Mouse (Mus musculus): ENCODE data around the gene Rex1bd.

The Rex1bd gene

GRCm38 (mm10) chr8:70506328-70507026 is at the start of gene Rex1bd:
TSS of gene Rex1bd (minus strand) at chr8:70506752.
- POLR2A ChIA-PET, result interaction anchor here (0.6 to 33.4 kb wide), 114 partner anchors 8 to 870 kb away, joined by 3 to 844 read pairs (median 4); partner anchors contain the start of genes Fkbp8 (in 4 of the 4), Kxd1 (in 4 of the 4), Ell (in 3 of the 4) and Jund (in 2 of the 4)
- CTCF ChIA-PET, result interaction anchor here (0.6 to 4.6 kb wide), 48 partner anchors 10 to 528 kb away, joined by 3 to 66 read pairs (median 4); partner anchors contain the start of genes Fkbp8 (in 3 of the 4), Kxd1 (in 3 of the 4), Ell (in 1 of the 4) and Klhl26 (in 1 of the 4)

DNA sequence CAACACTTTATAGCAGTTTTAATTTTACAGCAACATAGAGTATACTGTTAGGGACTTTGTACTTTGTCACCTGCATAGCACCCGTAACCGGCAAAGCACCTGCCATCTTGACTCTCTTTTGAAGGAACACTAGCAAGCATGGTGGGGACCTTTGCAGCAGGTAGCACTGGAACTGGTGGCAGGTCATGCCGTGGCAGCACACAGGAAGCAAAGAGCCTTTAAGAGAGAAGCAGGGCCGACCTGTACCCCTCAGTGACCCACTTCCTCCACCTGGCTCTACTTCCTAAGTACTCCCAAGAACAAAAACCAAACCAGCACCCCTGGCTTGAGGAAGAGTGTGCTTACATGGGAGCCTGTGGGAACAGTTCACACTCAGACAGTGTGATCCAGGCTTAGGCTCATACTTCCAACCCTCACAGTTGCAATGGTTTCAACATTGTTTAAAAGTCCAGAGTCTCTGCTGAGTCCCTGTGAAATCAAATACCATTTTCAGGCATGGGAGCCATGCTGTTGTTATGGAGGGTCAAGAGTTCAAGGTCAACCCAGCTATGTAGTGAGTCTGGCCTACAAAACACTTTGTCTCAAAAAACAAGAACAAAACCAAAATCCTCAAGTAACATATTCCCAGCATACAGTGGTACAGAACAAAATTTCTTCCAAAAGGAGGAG is 48.7 kb upstream of the Rex1bd start:
- POLR2A ChIA-PET, result interaction anchor here in 3 of 4 experiments (0.5 to 3.9 kb wide), 15 partner anchors 9 to 143 kb away, joined by 3 to 11 read pairs (median 3); partner anchors contain the start of genes Ell (in 2 of the 3), Jund (in 1 of the 3) and Klhl26 (in 1 of the 3)

GRCm38 (mm10) chr8:70553740-70554139 is 47.2 kb upstream of the Rex1bd start:
- ChIA-PET POLR2A (interaction anchor here in 3 of 4 experiments (0.8 to 3.9 kb wide), 3 partner anchors 9 to 285 kb away, joined by 3 to 11 read pairs (median 4); partner anchors contain the start of gene Ell (in 1 of the 3)), CTCF (no interaction called here)

More for the DNA sequence above, 48.7 kb upstream of the Rex1bd start:
- CTCF ChIA-PET, result interaction anchor here in 2 of 4 experiments (0.6 to 1.6 kb wide), 3 partner anchors 11 to 211 kb away, joined by 3 to 4 read pairs (median 4); no protein-coding TSS in a partner anchor

DNA sequence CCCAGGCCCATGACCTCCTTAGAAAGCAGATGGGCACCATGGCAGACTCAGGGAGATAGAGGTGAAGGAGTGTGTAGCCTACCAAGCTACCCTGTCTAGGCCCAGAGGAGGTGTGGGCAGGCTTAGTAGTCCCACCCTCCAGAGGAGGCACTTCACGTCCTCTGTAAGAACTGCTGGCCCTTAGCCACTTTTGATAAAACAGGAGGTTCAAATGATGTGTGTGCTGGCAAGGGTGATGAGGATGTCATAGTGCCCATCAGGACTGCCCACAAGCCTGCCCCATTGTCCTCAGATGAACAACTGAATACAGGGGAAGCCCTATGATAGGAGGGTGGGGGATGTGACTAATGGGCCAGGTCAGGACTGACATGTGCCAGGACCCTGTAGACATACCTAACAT is 46.3 kb upstream of the Rex1bd start:
- ChIA-PET CTCF (interaction anchor here in 1 of 4 experiments (1.0 kb wide), 1 partner anchor 47 kb away, joined by 3 read pairs; no protein-coding TSS in a partner anchor), POLR2A (interaction anchor here in 3 of 4 experiments (0.9 to 3.9 kb wide), 4 partner anchors 8 to 146 kb away, joined by 4 to 16 read pairs (median 8); partner anchors contain the start of genes Ell (in 1 of the 3), Fkbp8 (in 1 of the 3), Jund (in 1 of the 3) and Kxd1 (in 1 of the 3))

DNA sequence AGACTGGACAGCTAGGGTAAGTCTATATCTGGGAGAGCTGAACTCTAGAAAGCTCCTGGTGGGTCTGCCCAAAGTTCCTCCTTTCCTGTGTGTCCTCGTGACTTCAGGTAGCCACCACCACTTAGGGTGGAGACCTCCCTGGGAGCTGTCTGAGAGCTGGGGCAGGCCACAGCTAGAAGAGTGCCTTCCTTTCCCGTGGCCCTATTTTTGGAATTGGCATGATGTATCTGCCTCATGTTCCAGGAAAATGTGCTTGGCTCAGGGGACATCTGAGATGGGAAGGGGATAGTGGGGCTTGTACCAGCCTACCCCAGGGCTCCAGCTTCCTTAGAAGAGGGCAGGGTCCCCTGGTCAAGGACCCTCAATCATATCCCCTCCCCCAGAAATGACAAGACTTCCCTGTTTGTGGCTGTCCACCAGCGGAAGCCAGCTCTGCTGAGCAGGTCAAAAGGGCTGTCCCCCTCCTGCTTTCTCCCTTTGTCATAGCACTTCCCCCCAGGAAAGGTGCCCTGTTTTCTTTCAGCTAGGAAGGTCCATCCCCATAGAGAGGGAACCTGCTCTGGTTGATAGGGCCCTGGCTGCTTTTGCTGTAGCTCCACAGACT is 45.1 kb upstream of the Rex1bd start:
- ChIA-PET POLR2A (interaction anchor here in 3 of 4 experiments (0.5 to 2.8 kb wide), 20 partner anchors 9 to 288 kb away, joined by 3 to 16 read pairs (median 4); partner anchors contain the start of genes Ell (in 3 of the 3), Fkbp8 (in 3 of the 3), Kxd1 (in 3 of the 3) and Uba52 (in 2 of the 3)), CTCF (interaction anchor here in 2 of 4 experiments (0.6 to 2.0 kb wide), 11 partner anchors 9 to 399 kb away, joined by 3 to 11 read pairs (median 3); partner anchors contain the start of genes Ell (in 1 of the 2), Fkbp8 (in 1 of the 2) and Kxd1 (in 1 of the 2))

- POLR2A ChIA-PET, result interaction anchor here in 3 of 4 experiments (0.6 to 2.5 kb wide), 15 partner anchors 9 to 304 kb away, joined by 3 to 10 read pairs (median 3); partner anchors contain the start of genes Ell (in 2 of the 3), Fkbp8 (in 2 of the 3), Kxd1 (in 2 of the 3) and Arrdc2 (in 1 of the 3)
- CTCF ChIA-PET, result interaction anchor here in 3 of 4 experiments (0.6 to 2.0 kb wide), 13 partner anchors 9 to 339 kb away, joined by 3 to 11 read pairs (median 4); partner anchors contain the start of genes Fkbp8 (in 1 of the 3), Kxd1 (in 1 of the 3), Lsm4 (in 1 of the 3) and Uba52 (in 1 of the 3)
These were observed 43.0 kb upstream of the Rex1bd start for GRCm38 (mm10) chr8:70549412-70550184.

DNA sequence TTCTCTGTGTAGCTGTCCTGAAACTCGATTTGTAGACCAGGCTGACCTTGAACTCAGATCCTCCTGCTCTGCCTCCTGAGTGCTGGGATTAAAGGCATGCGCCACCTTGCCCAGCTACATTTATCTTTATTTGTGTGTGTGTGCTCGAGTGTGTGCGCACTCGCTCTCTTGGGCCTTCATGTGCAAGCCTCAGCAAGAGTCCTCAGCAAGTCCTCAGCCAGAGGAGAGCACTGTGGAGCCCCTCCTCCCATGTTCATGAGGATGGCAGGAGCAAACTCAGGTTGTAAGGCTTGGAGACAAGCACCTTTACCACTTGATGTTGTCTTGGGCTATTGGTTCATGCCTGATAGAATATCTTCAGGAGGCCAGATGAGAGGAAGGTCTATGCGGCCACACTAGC is 41.2 kb upstream of the Rex1bd start:
- POLR2A ChIA-PET, result interaction anchor here in 2 of 4 experiments (0.8 to 2.5 kb wide), 7 partner anchors 9 to 42 kb away, joined by 3 to 8 read pairs (median 4); partner anchors contain the start of genes Ell (in 2 of the 2), Fkbp8 (in 1 of the 2), Kxd1 (in 1 of the 2) and Rex1bd (in 1 of the 2)
- CTCF ChIA-PET, result no interaction called here

DNA sequence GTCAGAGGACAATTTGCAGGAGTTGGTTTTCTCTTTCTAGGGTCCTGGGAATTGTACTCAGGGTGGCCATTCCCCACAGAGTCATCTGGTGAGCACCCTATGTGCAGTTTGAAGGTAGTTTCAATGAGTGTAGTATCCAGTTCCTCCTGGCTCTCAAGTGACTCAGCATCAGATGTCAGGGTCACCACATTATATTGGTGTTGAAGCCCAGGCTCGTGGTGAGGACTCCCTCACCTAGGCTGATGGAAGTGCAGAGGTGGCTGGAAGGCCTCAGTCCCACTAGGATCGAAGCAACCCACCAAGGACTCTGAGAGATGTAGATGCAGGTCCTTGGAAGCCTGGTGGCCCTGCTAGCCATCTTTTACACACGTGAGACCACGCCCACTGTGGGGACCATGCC is 39.9 kb upstream of the Rex1bd start:
- ChIA-PET POLR2A (interaction anchor here in 1 of 4 experiments (3.1 kb wide), 1 partner anchor 8 kb away, joined by 11 read pairs; no protein-coding TSS in a partner anchor), CTCF (no interaction called here)

DNA sequence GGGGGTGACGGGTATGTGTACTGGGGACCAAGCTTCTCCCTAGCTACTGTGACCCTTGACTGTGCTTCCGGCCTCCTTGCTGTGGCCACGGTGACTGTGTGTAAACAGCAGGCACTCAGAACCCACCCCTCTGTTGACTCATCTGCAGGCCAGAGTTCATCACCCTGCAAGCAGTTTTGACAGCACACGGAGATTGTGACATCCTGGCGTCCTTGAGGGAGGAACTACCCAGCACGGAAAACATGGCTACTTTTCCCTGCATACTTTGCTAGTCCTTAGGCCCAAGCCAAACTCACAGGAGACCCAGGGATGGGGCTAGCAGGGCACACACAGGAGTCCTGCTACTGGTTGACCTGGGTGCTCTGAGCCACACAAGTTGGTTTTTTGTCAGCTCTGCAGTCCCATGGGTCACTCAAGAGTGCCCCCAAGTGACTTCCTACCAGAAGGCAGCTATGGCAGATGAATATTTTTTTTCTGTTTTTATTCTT is 37.7 kb upstream of the Rex1bd start:
- ChIA-PET POLR2A (interaction anchor here in 3 of 4 experiments (0.6 to 3.1 kb wide), 14 partner anchors 8 to 296 kb away, joined by 3 to 13 read pairs (median 4); partner anchors contain the start of genes Fkbp8 (in 1 of the 3), Isyna1 (in 1 of the 3), Kxd1 (in 1 of the 3) and Rex1bd (in 1 of the 3)), CTCF (interaction anchor here in 3 of 4 experiments (0.6 to 2.1 kb wide), 17 partner anchors 14 to 161 kb away, joined by 3 to 14 read pairs (median 3); partner anchors contain the start of genes Fkbp8 (in 2 of the 3), Kxd1 (in 2 of the 3), Lsm4 (in 1 of the 3) and Rex1bd (in 1 of the 3))

DNA sequence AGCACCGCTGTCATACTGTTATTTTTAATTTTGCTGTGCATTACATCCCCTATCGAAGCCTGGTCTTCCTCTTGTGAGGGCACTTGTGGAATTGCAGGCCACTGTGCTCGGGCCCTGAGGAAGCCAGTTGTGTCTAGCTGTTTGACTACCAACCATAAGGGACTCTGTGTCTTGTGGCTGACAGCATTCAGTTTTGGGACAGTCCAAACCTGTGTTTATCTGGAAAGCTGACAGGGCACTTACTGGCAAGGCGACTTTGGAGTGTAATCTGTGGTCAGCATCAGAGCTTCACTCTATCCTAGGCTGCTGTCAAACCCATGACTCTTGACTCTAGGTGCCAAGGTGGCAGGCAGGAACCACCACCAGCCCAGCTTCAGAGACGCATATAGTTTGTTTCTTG is 34.5 kb upstream of the Rex1bd start:
- POLR2A ChIA-PET, result interaction anchor here in 3 of 4 experiments (0.5 to 4.2 kb wide), 13 partner anchors 9 to 157 kb away, joined by 3 to 21 read pairs (median 4); partner anchors contain the start of genes Fkbp8 (in 2 of the 3), Jund (in 1 of the 3), Kxd1 (in 1 of the 3) and Pgpep1 (in 1 of the 3)
- CTCF ChIA-PET, result interaction anchor here in 1 of 4 experiments (0.6 to 1.4 kb wide), 2 partner anchors 35 to 210 kb away, joined by 3 to 5 read pairs; partner anchors contain the start of gene Rex1bd

- CTCF ChIA-PET, result interaction anchor here in 1 of 4 experiments (0.6 to 1.5 kb wide), 3 partner anchors 9 to 209 kb away, joined by 3 to 4 read pairs (median 3); no protein-coding TSS in a partner anchor
- POLR2A ChIA-PET, result interaction anchor here in 3 of 4 experiments (0.7 to 26.0 kb wide), 19 partner anchors 9 to 299 kb away, joined by 3 to 844 read pairs (median 4); partner anchors contain the start of genes Rex1bd (in 3 of the 3), Fkbp8 (in 2 of the 3), Kxd1 (in 2 of the 3) and Uba52 (in 2 of the 3)
These were observed 34.0 kb upstream of the Rex1bd start for GRCm38 (mm10) chr8:70540507-70541071.

DNA sequence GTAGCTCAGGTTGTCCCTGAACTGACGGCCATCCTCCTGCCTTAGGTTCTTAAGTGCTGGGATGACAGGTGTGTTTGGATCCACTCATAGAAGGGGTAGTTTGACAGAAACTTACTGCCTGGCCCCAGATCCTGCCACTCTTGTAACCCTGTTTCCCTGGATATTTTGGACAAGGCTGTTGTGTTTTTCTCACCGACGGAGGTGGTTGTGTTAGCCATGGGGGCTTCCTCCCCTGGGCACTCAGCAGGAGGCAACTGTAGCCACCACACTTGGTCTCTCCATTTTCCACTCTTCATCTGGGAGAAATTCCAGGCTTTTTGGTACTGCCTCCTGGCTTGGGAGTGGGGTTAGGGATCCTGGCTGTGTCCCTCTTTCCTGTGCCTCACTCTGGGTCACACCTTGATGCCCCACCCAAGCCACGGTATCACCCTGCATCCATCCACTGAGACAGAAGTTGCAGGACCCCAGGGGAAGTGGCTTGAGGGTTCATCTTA is 33.5 kb upstream of the Rex1bd start:
- ChIA-PET POLR2A (interaction anchor here (0.5 to 26.0 kb wide), 57 partner anchors 9 to 915 kb away, joined by 3 to 844 read pairs (median 6); partner anchors contain the start of genes Uba52 (in 4 of the 4), Fkbp8 (in 3 of the 4), Klhl26 (in 3 of the 4) and Kxd1 (in 3 of the 4)), CTCF (interaction anchor here in 3 of 4 experiments (0.6 to 2.9 kb wide), 12 partner anchors 9 to 378 kb away, joined by 3 to 32 read pairs (median 4); partner anchors contain the start of genes Fkbp8 (in 2 of the 3), Kxd1 (in 2 of the 3), Gm3336 (in 1 of the 3) and Ssbp4 (in 1 of the 3))

DNA sequence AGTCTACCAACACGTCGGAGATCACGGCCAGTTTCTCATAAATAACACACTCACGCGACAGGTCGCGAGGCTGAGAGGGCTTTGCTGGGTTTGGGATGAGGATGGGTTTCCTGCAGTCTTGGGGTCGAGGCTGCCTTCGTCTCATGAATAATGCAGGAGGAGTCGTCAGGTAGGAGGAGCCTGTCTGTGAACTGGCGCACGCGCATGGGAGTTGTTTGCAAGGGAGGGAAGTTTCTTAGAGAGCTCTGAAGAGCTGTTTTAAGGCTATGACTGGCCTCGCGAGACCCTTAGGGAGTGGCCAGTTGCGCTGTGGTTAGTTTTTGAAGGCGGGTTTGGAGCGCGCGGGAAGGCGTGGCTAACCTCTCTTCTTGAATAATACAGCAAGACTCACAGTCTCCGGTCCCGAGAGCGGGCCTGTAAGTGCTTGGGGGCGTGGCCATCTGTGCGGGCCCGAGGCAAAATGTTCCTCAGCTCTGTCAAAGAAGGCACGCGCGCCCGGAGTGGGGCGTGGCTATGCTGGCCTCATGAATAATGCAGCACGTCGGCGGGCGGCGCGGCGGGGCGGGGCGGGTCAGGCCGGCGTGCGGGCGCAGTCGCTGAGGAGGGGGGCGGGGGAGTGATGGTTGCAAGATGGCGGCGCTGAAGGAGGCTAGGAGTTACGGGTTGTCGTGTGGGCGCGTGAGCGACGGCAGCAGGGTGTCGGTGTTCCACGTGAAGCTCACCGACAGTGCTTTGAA is 32.7 kb upstream of the Rex1bd start, which contains the start of gene Ell:
TSS of gene Ell (plus strand) at position 381 of the 737 bp plus-strand sequence.
- POLR2A ChIA-PET, result interaction anchor here (0.5 to 26.0 kb wide), 108 partner anchors 8 to 1031 kb away, joined by 3 to 844 read pairs (median 4); partner anchors contain the start of genes Fkbp8 (in 4 of the 4), Kxd1 (in 4 of the 4), Uba52 (in 4 of the 4) and Jund (in 3 of the 4)

DNA sequence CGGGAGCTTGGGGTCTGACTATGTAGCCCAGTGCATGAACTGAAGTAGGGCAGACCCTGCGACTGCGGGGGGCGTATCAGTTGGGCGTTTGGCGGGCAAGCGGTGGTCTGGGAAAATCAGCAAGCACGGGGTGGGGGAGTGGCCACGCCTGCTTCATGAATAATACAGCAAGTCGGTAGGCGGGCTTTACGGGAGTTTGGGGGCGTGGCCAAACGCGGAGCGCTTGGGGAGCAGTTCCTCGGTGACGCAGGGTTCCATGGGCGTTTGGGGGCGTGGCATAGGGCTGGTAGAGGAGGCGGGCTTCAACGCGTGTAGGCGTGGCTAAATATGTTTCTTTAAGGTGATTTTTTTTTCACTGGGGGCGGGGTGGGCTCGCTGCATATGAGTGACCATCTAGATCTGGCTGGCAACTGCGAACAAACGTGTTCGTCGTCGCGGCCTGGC is 32.1 kb upstream of the Rex1bd start:
- CTCF ChIA-PET, result interaction anchor here in 3 of 4 experiments (0.5 to 2.9 kb wide), 17 partner anchors 10 to 995 kb away, joined by 3 to 32 read pairs (median 4); partner anchors contain the start of genes Fkbp8 (in 2 of the 3), Kxd1 (in 2 of the 3), Gm3336 (in 1 of the 3) and Lsm4 (in 1 of the 3)
- POLR2A ChIA-PET, result interaction anchor here (0.5 to 26.0 kb wide), 96 partner anchors 8 to 1031 kb away, joined by 3 to 844 read pairs (median 4); partner anchors contain the start of genes Fkbp8 (in 4 of the 4), Kxd1 (in 4 of the 4), Uba52 (in 4 of the 4) and Jund (in 3 of the 4)

More for the DNA sequence above, 32.7 kb upstream of the Rex1bd start, which contains the start of gene Ell:
- CTCF ChIA-PET, result interaction anchor here in 3 of 4 experiments (0.5 to 2.9 kb wide), 19 partner anchors 10 to 995 kb away, joined by 3 to 32 read pairs (median 4); partner anchors contain the start of genes Fkbp8 (in 2 of the 3), Kxd1 (in 2 of the 3), Gm3336 (in 1 of the 3) and Rex1bd (in 1 of the 3)
